Mouse (Mus musculus) gonadal fat pad, adult 2 months (tissue): ENCODE results near the gene Klk11. TPM values are rescaled to one million over a fixed set of nuclear protein-coding genes. Genes with fewer than 3 reads are reported as not detected.

Experiments
- DNase-seq: peaks from one replicate; pipeline ENCODE4 v3.0.0-alpha.2; 2012; ENCODE audit warnings: low read depth
- polyA plus RNA-seq: library from polyadenylated mRNA; depleted of rRNA; stranded (reverse); fragments of >200 nt; gene quantifications from 2 replicates; pipeline ENCODE4 v1.2.3, GENCODE M21; 2012; rRNA removed

Klk11 gene
- polyA plus RNA-seq: 0.28 TPM in 1 of 2 replicates, not detected in the other

DNA sequence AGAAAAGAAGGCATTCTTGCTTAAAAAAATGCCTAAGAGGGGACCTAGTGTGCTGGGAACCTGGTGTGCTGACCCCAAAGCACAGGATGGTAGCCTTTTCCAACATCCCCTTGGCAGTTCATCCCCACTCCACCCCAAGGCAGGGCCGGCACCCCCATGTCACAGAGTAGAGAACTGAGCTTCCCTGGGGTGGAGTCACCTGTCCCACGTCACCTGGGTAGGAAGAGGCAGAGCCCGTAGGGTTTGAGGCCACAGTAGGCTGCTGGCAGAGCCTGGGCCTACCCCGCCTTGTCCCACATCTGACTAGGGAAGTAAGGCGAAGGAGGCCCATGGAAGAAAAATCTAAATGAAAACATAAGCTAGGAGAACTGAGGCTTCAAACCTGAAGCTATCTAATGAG, at the start of gene Klk11:
Gene Klk11, plus strand, starts transcription at position 241 of the 400 bp plus-strand sequence.
- DNase-seq: no peak

GRCm38 (mm10) chr7:43747788-43748187, 26.6 kb upstream of the Klk11 start:
- no peak for DNase-seq

DNA sequence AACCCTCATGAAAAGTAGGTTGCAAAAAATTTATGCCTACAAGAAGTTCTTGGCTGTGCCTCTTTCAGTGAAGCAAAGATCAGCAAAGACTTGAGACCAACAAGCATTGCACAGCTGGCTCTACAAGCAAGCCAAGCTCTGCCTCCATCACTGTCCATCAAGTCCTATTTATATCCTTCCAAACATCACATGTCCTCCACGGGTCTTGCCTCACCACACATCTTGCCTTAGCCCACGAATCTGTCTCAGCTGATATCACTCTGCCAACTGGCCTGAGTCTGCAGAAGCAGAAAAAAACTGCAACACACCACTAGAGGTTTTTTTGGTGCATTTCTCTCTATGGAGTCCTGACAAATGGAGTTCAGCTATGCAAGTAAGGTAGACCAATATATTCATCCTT, 21.6 kb upstream of the Klk11 start:
- DNase-seq: no peak

DNA sequence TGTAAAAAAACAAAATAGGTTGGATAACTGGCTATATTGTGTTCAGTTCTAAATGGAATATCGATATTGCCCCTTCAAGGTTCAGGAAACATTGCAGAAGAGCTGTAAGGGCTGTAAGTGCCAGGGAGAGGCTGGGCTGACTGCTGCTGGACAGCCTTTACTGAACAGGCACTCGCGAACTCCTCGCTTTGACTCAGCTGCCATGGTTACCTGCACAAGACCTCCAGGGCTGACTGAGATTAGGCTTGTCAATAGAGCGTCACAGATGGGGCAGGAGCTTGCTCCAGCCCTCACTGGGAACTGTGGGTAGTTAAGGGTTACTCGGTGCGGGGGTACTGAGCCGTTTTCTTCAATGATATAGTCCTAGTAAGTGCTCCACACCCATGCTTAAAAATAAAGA, 7.9 kb upstream of the Klk11 start:
- DNase-seq: no peak

GRCm38 (mm10) chr7:43768597-43768996, 5.8 kb upstream of the Klk11 start, which contains the start of gene Klk12:
Gene Klk12, plus strand, starts transcription at chr7:43768897.
- no peak for DNase-seq

DNA sequence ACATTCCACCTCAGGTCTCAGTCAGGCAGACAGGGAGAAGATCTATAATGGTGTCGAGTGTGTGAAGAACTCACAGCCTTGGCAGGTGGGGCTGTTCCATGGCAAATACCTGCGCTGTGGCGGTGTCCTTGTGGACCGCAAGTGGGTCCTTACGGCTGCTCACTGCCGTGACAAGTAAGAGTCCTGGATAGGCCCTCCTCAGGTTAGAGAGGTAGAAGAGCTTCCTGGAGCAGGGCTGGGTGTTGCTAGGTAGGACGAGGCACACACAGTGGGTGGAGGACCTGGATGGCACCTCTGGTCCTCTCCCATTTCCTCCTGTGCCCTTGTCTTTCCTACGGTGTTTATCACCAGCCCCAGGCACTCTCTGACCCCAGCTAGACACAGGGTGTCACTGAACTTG, 4.8 kb upstream of the Klk11 start:
- DNase-seq: no peak

DNA sequence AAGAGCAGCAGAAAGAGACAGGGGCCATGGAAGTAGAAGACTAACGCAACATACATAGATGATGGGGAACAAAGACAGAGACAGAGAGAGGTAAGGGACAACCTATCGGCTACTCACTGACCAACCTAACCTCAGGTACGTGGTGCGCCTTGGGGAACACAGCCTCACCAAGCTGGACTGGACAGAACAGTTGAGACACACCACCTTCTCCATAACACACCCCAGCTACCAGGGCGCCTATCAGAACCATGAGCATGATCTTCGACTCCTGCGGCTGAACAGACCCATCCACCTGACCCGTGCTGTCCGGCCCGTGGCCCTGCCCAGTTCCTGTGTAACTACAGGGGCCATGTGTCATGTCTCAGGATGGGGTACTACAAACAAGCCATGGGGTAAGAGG, 3.7 kb upstream of the Klk11 start:
- no peak for DNase-seq

DNA sequence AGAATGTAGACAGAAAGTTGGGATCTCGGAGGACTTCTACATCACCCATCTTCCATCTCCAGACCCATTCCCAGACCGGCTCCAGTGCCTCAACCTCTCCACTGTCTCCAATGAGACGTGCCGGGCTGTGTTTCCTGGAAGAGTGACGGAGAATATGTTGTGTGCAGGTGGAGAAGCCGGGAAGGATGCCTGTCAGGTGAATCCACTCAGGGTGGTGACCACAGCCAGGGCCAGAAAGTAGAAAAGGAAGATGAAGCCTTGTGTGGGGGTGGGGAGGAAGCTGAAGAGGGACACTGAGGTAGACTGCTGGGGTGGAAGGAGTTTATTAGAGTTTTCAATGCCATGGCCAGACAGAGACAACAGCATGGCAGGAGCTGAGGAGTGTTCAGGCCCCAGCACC, 2.5 kb upstream of the Klk11 start:
- no peak for DNase-seq

DNA sequence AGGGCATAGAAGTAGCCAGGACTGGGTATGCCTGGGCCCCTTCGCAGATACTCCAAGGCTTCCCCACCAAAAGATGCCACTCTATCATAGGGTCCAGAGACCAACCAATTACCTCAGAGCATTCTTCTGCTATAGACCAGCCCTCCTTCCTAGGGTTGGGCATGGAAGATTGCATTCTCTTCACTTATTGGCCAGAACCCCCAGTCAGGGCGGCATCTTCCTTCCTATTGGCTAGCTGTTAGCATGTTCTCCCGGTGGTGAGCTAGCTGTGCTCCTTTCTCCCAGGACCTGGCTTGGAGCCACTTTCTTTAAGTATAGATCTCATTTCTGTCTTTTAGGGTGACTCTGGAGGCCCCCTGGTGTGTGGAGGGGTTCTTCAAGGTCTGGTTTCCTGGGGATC, 1.5 kb upstream of the Klk11 start:
- no peak for DNase-seq

DNA sequence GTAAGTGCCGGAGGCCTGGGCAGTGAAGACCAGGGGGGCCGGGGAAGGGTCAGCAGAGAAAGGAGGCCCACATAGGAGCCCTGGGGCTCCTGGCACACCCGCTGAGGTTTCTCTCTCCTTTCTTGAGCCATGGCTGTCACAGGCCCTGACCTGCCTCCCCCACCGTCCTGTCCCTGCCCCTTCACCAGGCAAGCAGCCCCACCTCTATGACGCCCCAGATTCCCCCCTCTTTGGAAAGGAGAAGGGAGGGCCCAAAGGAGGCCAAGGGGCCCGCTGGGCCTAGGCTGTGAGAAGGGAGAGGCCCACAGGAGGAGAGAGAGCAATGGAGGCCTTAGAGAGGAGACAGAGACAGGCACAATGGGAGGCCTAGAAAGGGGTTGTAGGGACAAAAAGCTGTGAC, 398 bp downstream of the Klk11 start:
- DNase-seq: no peak

GRCm38 (mm10) chr7:43775311-43776057, 1.1 kb downstream of the Klk11 start:
- no peak for DNase-seq

- no peak for DNase-seq
These were observed 2.1 kb downstream of the Klk11 start for GRCm38 (mm10) chr7:43776506-43776905.

GRCm38 (mm10) chr7:43777423-43777822, 3.0 kb downstream of the Klk11 start:
- no peak for DNase-seq

GRCm38 (mm10) chr7:43778176-43778970, 4.0 kb downstream of the Klk11 start:
- no peak for DNase-seq

- DNase-seq: no peak
These were observed 5.8 kb downstream of the Klk11 start for GRCm38 (mm10) chr7:43780241-43780640.

GRCm38 (mm10) chr7:43780746-43781145, 6.3 kb downstream of the Klk11 start, which contains the start of gene Klk10:
Gene Klk10, plus strand, starts transcription at chr7:43781035.
- no peak for DNase-seq

DNA sequence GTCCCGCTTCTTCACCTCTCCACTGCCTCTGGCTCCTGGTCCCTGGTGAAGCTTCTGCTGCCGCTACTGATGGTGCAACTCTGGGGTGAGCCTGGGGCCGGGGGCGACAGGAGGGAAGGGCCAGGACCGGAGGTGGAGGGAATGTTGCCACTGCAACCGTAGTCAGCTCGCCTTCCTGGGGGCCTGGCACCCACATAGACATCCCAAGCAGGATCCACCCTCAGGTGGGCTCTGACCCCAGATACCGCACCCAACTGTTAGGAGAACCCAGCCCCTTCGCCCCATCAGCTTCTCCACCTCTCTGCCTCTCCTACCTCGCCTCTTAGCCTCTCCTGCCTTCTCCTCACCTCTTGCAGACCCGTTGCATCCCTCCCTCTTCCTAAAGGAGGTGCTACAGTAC, 7.1 kb downstream of the Klk11 start:
- DNase-seq: no peak

GRCm38 (mm10) chr7:43782275-43783265, 8.2 kb downstream of the Klk11 start:
- DNase-seq: no peak

- no peak for DNase-seq
These were observed 10.9 kb downstream of the Klk11 start for GRCm38 (mm10) chr7:43785286-43785685.

DNA sequence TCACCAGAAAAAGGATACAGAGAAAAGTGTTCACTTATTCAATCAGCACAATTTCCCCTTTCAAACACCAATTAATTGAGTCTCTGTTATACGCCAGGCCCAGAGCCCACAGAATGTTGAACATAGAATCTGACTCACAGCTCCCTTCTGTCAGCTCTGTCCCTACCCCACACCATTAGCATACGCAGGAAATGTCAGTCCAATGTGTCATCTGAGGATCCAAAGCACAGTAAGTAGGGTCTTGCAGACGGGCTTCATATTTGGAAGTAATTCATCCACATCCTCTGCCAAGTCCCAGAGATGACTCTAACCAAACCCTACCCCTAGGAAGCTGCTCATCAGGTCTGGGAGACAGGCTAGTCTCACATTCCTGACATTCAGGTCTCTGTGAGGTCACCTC, 13.7 kb downstream of the Klk11 start:
- DNase-seq: no peak

DNA sequence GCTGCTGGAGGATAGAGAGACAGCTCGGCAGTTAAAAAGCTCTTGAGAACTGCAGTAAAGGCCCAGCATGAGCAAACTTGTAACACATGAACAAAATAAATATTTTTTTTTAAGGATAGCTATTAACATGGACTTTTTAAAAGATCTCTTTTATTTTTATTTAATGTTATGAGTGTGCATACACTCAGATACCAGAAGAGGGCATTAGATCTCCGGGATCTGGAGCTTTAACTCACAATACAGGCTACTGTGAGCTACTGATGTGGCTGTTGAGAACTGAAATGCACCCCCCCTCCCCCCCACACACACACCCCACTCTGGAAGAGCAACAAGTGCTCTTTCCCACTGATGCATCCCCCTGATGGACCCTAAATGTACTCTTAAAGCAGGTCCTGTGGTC, 14.9 kb downstream of the Klk11 start:
- DNase-seq: no peak

DNA sequence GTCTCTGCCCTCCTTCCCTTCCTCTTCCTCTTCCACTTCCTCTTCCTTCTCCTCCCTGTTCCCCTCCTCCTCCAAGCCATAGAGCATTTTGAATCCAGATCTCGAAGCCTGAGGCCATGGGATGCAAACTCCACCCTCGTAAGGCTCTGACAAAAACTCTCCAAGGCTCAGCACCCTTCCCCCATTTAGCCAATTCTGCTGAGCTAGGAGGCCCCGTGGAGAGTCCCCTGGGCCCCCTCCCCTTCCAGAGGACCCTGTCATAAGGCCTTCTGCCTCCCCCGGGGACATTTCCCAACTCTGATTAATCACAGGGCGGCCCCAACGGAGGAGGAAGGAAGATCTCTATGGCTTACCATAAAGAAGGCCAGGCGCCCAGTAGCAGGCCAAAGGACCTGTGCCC, 17.2 kb downstream of the Klk11 start, which contains the start of gene Klk9:
Gene Klk9, plus strand, starts transcription at position 301 of the 400 bp plus-strand sequence.
- no peak for DNase-seq
